Mouse (Mus musculus) heart, adult 18-20 months (tissue): ENCODE results near the gene Pcp2. TPM values are rescaled to one million over a fixed set of nuclear protein-coding genes. Genes with fewer than 3 reads are reported as not detected.

Experiments
- DNase-seq, 2 experiments: peaks; one replicate each; pipeline ENCODE4 v3.0.0; 2021 to 2022; ENCODE audit warnings: mixed read lengths in 1 of 2
- long read RNA-seq, 2 experiments: library from polyadenylated mRNA; stranded (forward); transcript quantifications; one replicate each; pipeline ENCODE4 v2.0.0; 2021
- total RNA-seq, 2 experiments: library from RNA; stranded (reverse); gene quantifications; 2 replicates each; pipeline ENCODE4 v1.2.3; 2021

Gene Pcp2
- total RNA-seq: not detected
- long read RNA-seq, experiment 1: 0 reads
- long read RNA-seq, experiment 2: 0 reads

DNA sequence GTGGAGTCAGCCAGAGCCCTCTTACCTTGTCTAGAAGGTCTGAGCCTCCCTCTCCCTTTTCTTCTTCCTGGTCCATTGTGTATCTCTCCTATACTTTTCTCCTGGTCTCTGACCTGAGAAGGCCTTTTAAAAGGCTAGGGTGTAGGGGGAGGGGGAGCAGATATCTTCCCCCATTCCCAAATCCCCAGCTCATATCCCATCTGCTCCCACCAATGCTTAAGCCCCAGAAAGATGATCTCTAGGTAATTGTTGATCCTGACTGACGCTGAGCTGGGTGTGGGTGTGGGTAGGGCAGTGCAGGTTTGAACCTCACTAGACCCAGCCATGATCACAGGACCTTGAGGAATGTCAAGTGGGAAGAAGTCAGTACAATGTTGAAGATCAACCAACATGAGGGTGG, at the start of gene Pcp2:
Pcp2 (minus strand) TSS at position 101 of the 400 bp plus-strand sequence.
- no peak for DNase-seq

DNA sequence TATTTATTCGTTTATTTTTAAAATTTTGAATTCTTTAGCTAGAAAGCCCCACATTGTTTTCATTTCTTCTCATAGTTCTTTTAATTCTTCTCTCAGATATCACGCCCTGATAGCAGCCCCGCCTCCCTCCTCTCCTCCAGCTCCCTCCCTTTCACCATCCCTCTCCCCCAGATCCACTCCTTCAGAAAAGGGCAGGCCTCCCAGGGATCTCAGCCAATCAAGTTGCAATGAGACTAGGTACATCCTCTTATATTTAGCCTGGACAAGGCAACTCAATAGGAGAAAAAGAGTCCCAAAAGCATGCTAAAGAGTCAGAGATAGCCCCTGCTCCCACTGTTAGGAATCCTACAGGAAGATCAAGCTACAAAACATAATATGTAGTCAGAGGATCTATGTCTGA, 49.3 kb upstream of the Pcp2 start:
- DNase-seq: no peak

DNA sequence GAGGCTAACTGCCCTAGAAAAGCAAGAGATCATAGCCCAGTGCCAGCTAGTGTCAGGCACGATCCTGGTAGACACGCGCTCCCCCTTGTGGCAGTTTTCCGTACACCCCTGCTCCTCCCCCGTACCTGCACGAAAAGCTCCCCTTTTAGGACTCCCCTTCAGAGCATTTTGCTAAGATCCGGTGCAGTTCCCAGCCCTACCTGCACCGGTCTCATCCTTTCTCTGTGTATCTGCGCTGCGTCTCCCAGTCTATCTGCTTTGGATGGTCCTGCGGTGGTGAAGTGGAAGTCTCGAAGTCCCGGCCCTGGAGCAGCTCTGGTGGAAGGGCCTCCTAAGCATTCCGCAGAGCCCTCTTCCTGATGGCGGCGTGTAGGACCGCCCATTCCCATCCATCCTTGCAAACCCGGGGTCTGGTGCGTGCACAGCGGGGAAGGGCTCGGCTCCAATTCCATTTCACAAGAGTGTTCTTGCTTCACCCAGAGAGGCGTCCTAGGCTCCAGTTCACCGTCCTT, 46.7 kb upstream of the Pcp2 start, which contains the start of gene Fcor:
Fcor (minus strand) TSS at position 383 of the 512 bp plus-strand sequence.
- DNase-seq: peak; percentile 81 to 91

DNA sequence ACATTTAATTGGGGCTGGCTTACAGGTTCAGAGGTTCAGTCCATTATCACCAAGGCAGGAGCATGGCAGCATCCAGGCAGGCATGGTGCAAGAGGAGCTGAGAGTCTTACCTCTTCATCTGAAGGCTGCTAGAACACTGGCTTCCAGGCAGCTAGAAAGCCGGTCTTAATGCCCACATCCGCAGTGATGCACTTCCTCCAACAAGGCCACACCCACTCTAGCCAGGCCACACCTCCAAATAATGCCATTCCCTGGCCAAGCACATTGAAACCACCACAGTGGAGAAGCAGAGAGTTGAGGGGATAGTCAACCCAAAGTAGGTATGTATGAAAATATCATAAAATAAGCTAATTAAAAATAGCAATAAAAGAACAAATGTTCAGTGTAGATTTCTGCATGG, 45.0 kb upstream of the Pcp2 start:
- peak in 1 of 2 experiments; percentile 28 for DNase-seq

DNA sequence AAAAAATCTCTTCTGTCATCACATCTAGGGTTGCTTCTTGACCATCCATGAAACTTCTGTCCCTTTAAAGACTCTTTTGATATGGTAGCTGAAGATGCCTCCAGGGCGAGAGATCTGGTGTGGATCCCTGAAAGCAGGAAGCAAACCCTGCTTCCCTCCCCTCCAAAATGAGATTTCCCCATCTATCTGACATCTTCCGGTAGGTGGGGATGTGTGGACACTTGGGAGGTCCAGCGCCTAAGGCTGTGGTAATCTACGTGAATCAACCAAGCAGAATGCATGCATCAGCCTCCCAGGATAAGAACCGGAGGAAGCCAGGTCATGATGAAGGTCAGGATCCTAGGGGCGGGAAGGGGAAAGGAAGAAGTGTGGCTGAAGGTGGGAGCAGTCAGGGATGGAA, 40.2 kb upstream of the Pcp2 start, which contains the start of gene Mcemp1:
Mcemp1 (plus strand) TSS at position 248 of the 400 bp plus-strand sequence.
- no peak for DNase-seq

DNA sequence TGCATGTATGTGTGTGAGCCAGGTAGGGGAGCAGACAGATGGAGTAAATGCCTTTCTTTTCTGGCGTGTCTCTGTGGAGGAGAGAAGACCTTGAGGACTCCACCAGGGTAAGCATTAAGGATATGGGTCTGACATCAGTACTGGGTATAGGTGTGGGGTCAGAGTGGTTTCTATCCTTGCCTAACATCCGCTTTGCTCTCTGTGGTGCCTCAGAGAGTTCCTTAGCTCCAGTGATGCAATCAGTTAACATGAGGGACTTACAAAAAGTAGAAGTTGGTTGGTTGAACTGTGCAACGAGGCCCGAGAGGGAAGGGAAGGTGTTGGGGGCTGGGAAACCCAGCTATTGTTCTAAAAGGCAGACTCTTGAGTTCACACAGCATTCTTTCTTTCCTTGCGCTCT, 39.1 kb upstream of the Pcp2 start:
- no peak for DNase-seq

DNA sequence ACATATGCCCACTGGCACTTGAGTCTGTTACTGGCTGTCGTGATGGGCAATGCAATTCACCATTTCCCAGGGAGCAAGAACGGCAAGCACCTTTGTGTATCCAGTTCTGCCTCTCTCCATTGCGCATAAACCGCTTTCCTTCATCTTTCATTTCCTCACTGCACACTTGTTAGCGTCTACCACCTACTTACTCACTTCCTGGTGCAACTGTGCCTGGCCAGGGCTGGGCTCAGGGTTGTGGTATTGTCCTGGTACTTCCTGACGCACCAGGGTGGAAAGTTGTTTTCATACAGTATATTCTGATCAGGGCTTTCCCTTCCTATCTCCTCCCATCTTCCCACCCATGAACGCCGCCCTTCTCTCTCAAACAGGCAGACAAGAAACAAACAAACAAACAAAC, 35.5 kb upstream of the Pcp2 start:
- no peak for DNase-seq

DNA sequence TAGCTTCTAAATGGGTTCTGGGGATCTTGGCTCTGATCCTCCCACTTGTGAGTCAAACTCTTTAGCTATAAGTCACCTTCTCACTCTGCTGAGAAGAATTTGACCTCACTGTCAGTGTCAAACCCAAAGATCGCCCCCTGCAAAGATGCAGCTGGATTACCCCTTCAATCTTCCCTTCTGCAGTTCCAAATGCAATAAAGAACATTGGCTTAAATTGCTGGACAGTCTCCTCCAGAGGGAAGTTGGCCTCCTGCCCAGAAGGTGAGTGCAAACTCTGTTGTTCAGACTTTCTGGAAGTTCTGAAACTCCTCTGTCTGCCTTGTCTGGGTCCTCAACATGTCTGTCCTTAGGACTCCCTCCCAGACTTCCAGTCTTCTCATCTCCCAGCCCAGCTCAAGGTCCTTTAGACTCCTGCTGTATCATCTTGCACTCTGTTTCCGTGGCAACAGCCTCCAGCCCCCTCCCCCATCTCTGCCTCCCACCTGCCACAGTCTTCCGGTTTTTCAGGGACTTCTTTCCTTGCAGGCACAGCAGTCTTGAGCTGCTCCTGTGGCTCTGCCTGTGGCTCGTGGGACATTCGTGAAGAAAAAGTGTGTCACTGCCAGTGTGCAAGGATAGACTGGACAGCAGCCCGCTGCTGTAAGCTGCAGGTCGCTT, 31.5 kb upstream of the Pcp2 start:
- DNase-seq: no peak

DNA sequence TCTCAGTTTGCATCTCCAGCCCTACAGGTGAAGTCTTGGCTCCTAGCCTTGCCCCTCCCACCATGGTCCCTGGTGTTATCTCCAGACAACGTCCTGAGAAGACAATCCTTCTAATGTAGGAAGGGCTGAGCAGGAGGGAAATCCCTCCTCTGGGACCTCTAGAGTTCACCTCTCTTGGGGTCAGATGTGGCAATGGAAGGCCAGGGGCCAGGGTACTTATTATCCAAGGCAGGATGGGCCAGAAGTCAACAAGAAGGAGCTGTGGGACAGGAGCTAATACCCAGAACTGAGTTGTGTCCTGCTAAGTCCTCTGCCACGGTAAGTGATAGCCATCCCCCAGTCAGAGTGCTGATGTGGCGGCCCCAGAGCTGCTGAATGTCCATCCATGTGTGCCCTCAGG, 30.2 kb upstream of the Pcp2 start, which contains the start of gene Retn:
Retn (plus strand) TSS at position 245 of the 400 bp plus-strand sequence.
- no peak for DNase-seq

DNA sequence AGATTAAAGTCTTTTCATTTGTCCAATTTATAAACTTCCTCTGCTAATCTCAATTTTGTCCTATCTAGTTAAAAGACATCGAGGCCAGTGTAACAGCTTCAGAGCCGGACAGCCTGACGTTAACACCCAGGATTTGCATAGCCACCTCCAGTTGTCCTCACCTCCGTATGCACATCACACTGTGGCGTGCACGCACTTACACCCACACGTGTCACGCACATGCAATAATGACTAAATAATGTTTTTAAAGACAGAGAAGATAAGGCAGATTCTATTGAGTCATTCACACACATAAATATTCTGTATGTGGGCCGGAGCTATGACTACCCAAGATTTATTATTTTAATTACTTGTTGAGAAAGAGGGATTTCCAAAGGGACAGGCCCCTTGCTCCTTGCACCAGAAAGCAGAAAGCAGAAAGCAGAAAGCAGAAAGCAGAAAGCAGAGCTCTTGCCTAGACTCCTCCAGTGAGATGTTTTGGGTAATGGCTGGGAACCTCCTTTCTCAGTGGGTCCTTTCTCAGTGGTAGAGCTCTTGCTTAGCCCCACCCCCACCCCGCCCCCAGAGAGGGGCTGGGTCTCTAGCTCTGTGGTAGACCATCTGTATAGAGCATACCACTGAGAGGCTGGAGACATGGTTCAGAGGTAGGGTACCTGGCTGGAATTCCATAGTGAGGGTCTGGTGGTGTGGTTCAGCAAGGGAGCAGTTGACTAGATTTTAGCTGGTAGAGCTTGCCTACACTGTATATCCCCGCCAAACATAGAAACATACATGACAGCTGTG, 29.6 kb upstream of the Pcp2 start:
- no peak for DNase-seq

DNA sequence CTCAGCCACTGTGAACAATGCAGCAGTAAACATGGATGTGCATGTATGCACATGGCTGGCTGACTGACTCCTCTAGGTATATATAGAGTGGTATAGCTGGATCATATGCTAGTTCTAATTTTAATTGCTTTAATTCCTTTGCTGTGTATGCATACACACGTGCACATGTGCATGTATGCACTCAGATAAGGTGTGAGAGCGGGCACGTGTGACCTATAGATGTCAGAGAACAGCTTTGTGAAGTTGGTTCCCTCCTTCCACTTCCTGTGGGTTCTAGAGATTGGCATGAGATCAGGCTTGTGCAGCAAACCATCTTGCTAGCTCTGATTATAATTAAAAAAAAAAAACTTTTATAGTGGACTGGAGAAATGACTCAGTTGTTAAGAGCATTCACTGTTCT, 27.5 kb upstream of the Pcp2 start:
- no peak for DNase-seq

DNA sequence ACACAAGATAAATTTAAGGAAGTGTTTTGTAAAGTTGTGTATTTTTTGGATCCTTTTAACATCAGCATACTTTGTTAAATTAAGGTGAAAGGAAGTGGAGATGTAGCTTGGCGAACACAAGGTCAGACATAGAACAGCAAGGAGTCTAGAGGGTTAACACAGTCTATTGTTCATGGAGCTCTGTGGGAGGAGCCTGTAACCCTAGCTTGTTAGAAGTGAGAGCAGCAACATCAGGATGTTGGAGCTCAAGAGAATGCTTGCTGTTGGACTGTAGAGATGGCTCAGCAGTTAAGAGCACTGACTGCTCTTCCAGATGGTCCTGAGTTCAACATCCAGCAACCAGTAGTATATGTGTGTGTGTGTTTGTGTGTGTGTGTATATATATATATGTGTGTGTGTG, 23.6 kb upstream of the Pcp2 start:
- no peak for DNase-seq

DNA sequence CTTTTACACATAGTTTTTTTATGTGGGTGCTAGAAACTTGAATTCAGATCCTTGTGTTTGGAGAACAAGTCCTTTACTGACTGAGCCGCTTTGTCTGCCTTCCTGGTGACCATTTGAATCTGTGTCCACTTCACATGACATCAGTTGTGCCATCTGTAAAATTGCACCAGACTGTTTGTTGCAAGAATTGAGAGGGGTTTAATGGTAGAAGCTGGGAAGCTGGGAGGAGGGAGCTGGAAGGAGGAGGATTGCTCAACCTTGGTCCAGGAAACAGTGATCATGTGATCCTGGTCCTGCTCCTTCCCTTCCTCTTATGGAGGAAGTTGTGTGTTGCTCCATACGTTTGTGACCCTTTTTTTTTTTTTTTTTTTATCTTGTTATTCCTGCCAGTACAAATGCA, 22.9 kb upstream of the Pcp2 start:
- peak in 1 of 2 experiments; percentile 15 for DNase-seq

DNA sequence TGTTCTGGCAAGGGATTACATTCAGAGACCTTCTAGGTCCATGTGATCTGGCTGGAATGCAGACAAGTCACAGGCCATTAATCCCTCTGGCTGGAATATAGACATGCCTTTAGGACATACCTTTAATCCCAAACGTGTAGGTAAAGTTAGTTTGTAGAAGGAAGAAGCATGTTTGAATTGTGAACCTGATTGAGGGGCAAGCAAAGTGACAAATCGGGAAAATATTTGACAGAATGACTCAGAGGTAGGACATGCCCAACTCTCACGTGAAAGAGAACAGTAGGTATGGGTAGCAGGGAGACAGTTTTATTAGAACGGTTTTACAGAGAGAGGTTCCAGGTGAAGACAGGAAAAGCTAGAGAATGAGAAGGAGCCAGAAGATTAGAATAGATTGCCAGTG, 22.2 kb upstream of the Pcp2 start:
- no peak for DNase-seq

DNA sequence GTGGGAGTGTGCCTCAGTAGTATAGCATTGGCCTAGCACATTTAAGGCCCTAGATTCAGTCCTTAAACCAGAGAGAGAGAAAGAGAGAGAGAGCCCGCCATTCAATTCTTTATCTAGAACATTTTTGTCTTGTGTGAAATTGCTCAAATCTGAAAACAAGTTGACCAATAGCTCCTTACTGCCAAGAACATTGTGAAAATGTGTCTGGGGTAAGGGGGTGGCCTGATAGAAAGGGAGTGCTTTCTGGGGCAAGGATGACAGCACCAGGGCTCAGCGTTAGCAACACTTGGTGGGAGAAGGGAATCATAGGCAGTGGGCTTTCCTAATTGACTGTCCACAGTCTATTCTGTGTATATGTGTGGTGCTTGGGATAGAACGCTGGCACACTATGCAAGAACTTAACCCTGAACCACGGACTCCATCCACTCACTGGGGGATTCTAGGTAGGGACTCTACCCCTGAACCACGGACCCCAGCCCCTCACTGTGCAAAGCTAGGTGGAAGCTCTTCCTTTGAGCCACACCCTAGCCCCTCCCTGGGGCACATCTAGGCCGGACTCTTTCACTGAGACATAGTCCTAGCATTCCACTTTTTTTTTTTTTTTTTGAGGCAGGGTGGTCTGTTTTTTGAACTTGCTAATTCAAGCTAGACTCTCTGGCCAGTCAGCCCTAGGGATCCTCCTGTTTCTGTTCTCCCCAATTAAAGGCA, 21.6 kb upstream of the Pcp2 start:
- DNase-seq: no peak

DNA sequence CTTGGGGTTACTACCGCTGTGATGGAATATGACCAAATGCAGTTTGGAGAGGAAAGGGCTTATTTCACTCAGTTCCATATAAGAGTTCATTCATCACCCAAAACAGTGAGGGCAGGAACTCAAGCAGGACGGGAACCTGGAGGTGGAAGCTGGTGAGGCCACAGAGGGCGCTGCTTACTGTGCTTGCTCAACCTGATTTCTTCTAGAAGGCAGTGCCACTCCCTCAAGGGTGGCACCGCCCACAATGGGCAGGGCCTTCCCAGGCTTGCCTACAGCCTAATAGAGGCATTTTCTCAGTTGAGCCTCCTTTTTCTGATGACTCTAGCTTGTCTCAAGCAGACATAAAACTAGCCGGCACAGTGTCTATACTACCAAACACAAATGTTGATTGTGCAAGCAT, 20.5 kb upstream of the Pcp2 start:
- peak; percentile 18 to 49 for DNase-seq

DNA sequence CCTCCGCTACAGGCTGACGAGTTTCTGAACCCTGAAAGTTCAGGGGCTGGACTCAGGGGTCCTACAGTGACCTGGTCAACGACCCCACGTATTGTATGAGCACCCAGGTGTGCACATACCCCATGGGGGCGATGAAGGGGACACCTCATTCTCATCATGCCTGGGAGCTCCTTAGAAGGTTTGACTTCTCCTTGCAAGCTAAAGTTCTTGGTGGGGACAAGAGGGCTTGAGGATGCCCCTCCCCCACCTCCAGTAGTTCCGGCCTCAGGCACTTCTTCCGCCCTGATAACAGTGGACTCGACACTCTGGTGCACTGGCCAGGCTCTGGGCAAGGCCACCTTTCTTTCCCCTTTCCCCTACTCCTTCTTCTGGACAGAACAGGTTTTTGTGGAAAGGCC, 6.1 kb upstream of the Pcp2 start:
- no peak for DNase-seq

DNA sequence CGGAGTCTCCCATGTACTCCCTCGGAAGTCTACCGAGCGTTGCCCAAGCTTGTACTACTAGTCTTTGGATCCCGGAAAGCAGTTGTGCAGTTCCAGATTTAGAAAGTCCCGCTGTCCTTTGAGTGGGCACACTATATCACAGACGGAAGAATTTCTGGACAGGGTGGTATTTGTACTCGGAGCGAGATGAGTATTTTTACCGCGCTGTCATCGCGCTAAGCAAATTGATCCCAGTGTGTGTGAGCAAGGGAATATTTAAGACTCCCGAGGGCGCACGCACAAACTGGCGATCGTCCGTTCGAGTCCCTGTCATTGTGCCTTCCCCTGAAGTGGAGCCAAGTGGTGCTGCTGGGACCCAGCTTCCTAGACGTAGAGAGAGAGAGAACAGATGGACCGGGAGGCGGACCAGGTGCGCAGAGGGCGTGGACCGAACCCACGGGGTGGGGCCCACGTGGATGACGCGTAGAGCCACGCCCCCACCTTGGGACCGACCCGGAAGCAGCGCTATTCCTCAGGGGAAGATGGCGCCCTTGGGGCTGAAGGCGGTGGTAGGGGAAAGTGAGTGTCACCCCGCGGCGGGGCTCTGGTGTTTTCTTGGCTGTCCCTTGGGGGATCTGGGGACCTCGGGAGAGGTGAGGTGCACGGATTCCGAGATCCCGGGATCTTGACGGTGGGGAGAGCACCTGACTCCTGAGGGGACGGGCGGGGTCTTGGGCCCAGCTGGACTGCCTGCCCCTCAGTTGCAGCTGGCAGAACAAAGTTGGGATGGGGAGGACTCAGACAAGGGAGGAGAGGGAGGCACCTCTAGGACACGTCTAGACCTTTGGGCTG, 5.5 kb upstream of the Pcp2 start, which contains the start of gene Stxbp2:
Stxbp2 (plus strand) TSS at position 309 of the 831 bp plus-strand sequence.
- peak; percentile 40 to 56 for DNase-seq

DNA sequence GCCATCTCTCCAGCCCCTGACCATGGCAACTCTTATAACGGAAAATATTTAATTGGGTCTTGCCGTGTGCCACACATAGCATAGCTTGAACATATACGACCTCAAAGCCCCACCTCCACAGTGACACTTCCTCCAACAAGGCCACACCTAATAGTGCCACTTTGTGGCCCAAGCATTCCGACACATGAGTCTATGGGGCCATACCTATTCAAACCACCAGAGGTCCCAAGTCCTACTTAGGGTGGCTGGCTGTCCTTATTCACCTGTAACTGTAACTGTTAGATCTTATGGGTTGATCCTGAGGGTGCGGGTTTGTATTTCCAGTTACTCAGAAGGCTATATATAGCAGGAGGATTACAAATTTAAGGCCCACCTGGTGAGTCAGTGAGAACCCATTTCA, 2.7 kb upstream of the Pcp2 start:
- no peak for DNase-seq

DNA sequence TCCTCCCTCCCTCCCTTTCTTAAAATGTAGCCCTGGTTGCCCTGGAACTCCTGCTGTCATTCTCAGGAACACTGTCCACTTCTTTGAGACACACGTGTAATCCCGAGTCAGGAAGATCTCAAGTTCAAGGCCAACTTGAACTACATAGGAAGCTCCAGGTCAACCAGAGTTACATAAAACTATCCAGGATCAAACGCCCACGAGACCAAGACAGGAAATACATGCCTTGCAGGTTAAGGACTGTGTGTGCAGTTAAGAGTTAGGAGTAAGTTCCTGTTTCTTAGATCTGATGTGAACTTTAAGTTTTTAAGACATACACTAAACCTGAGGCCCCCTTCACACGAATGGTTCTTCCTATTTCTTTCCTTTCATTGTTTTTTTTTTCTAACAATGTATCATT, 1.6 kb upstream of the Pcp2 start:
- DNase-seq: no peak

DNA sequence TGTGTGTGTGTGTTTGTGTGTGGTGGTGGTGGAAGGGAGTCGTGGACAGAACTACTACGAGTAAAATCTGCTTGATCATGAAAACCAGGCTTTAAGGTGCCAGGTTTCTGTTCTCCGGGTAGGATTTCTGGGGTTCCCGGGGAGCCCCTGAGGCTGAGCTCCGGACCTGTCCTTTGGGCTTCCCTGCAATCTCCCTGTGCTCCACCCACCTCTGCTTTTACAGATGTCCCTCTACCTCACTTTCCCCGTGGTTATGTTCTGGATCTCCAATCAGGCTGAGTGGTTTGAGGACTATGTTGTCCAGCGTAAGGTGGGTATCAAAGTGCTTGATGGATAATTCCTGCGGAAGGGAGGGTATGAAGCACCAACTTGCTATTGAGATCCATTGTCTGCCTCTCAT, 3.2 kb downstream of the Pcp2 start:
- no peak for DNase-seq
